Mouse (Mus musculus) kidney, adult 2 months (tissue): ENCODE data around the gene Ano2. TPM values are rescaled to one million over a fixed set of nuclear protein-coding genes. Genes with fewer than 3 reads are reported as not detected.

Experiments used
- DNase-seq: peaks from one replicate; pipeline ENCODE4 v3.0.0; 2021
- H3K27ac ChIP-seq: fragments of 200-500 bp; 2 replicates; pipeline ENCODE4 v1.5.1; 2012; ENCODE audit warnings: low read depth, low read length, control low read depth, inconsistent platforms; ENCODE audit not compliant: insufficient read depth
- H3K27me3 ChIP-seq: fragments of 200-500 bp; replicated peaks from 2 replicates; pipeline ENCODE4 v1.6.1; 2012; ENCODE audit warnings: mild to moderate bottlenecking, moderate library complexity, low read length, inconsistent platforms; ENCODE audit not compliant: control insufficient read depth, insufficient read depth
- H3K36me3 ChIP-seq: fragments of 200-500 bp; 2 replicates; pipeline ENCODE4 v1.6.1; 2012; ENCODE audit warnings: mild to moderate bottlenecking, moderate library complexity, low read length, inconsistent platforms; ENCODE audit not compliant: control insufficient read depth, insufficient read depth
- H3K4me1 ChIP-seq: fragments of 200-500 bp; 2 replicates; pipeline ENCODE4 v1.6.1; 2011; ENCODE audit warnings: low read length; ENCODE audit not compliant: control insufficient read depth, insufficient read depth
- H3K4me3 ChIP-seq: fragments of 200-500 bp; 2 replicates; pipeline ENCODE4 v1.5.1; 2011; ENCODE audit warnings: mild to moderate bottlenecking, low read depth, low read length, control low read depth; ENCODE audit not compliant: insufficient read depth
- CTCF ChIP-seq: fragments of 200-500 bp; conservative IDR thresholded peaks from 2 replicates; pipeline ENCODE4 v1.5.1; 2011; ENCODE audit warnings: low read depth, mild to moderate bottlenecking, control low read depth, low read length, moderate library complexity, mixed read lengths; ENCODE audit not compliant: insufficient read depth, insufficient read length
- POLR2A ChIP-seq: fragments of 200-500 bp; IDR thresholded peaks from one replicate; pipeline ENCODE4 v1.6.1; 2011; ENCODE audit warnings: low read depth, low read length, control low read depth
- WGBS: fragments of 180-500 bp; shearing (Covaris S2); methylation state at CpG from one replicate; pipeline ENCODE4 v1.1.7; 2018; 5-methylcytosine and 5-hydroxymethylcytosine counted together
- polyA plus RNA-seq: library from polyadenylated mRNA; depleted of rRNA; stranded (reverse); fragments of >200 nt; gene quantifications from 2 replicates; pipeline ENCODE4 v1.2.3, GENCODE M21; 2012

Ano2 gene
- polyA plus RNA-seq, 1 experiment, result 0.08 TPM

GRCm38 (mm10) chr6:125661106-125661877 lies 28.9 kb upstream of the Ano2 start:
- TF ChIP-seq POLR2A, result no peak
- peak; percentile 79 for TF ChIP-seq CTCF
- 51% methylated on average over 14 of the region's 14 CpGs for WGBS
- Histone ChIP-seq H3K4me1 (no peaks in the 10 kb centered on the region), H3K36me3 (no peaks in the 10 kb centered on the region), H3K27ac (no peak overlapping the region), H3K4me3 (no peak overlapping the region), H3K27me3 (no peaks in the 10 kb centered on the region)
- peak; percentile 54 for DNase-seq

- Histone ChIP-seq H3K36me3 (no peaks in the 10 kb centered on the region), H3K4me1 (no peaks in the 10 kb centered on the region), H3K4me3 (no peak overlapping the region), H3K27ac (no peak overlapping the region), H3K27me3 (no peaks in the 10 kb centered on the region)
- 52% methylated on average over 2 of the region's 2 CpGs for WGBS
- no peak for DNase-seq
- TF ChIP-seq POLR2A (no peak), CTCF (no peak)
Observed at GRCm38 (mm10) chr6:125663906-125664305, 26.3 kb upstream of the Ano2 start.

- 89% methylated on average over 3 of the region's 3 CpGs for WGBS
- no peaks in the 10 kb centered on the region for H3K36me3 ChIP-seq
- no peak for TF ChIP-seq CTCF
- no peak for TF ChIP-seq POLR2A
Observed at GRCm38 (mm10) chr6:125671835-125672234, 18.4 kb upstream of the Ano2 start.

DNA sequence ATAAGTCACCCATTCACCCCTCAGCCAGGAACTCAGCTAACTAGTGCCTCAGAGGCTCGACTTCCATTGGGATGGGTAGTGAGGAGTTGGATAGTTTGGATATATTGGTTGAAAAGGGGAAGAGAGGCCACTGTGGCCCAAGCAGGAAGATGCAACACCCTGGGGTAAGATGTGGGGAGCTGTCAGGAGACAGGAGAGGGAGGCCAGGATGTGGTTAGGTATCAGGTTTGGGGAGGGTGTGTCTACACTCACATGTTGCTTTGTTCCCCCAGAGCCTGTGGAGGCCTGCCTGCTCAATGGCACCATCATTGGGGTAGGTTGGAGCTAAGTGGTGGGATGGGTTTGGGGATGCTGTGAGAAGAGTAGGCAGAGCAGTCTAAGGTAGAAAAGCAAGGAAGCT lies 11.7 kb upstream of the Ano2 start:
- H3K27ac ChIP-seq, result no peak overlapping the region
- H3K27me3 ChIP-seq, result no peaks in the 10 kb centered on the region
- H3K4me1 ChIP-seq, result no peaks in the 10 kb centered on the region
- no peak for DNase-seq
- 85% methylated on average over 1 of the region's 1 CpGs for WGBS
- TF ChIP-seq CTCF (no peak), POLR2A (no peak)
- no peaks in the 10 kb centered on the region for H3K36me3 ChIP-seq
- H3K4me3 ChIP-seq, result no peak overlapping the region

More at GRCm38 (mm10) chr6:125671835-125672234, 18.4 kb upstream of the Ano2 start:
- Histone ChIP-seq H3K27me3 (no peaks in the 10 kb centered on the region), H3K4me1 (no peaks in the 10 kb centered on the region), H3K4me3 (no peak overlapping the region), H3K27ac (no peak overlapping the region)
- no peak for DNase-seq

DNA sequence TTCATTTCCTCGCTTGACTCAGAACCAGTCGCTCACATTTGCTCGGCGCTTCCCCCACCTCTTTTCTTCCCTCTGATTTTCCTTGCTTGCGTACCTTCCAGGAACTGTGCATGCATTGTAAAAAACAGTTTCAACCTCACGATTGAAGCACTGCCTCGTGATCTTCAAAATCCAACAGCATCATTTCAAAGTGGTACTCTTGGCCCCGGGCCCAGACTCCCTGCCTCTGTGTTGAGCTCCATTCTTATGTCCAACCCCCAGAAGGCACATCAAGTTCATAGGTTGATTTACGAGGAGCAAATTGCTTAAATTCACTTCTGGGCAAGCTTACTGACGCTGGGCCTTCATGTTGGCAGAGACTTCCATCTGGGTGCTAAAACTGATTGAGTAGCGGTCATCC lies 9.6 kb upstream of the Ano2 start:
- H3K4me1 ChIP-seq, result no peaks in the 10 kb centered on the region
- H3K27ac ChIP-seq, result no peak overlapping the region
- DNase-seq, result no peak
- TF ChIP-seq CTCF, result no peak
- no peak for TF ChIP-seq POLR2A
- 44% methylated on average over 11 of the region's 11 CpGs for WGBS
- H3K27me3 ChIP-seq, result no peaks in the 10 kb centered on the region
- H3K4me3 ChIP-seq, result no peak overlapping the region
- H3K36me3 ChIP-seq, result no peaks in the 10 kb centered on the region

DNA sequence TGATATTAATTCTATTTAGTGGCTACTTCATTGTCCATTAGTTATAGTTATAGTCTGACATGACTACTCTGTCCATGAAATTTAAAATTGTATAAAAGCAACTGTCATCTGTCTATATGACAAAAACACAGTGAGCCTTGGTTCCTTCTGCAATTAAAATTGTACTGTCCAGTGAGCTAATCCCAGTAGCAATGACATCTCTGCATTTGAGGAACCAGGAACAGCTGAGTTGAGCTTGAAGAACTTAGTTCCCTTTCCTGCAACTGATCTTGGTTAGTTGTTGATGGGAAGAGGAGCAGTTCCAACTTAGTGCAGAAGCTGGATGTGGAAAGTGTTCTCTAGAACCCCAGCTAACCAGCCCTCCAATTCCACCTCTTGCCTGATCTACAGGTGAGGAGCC lies 4.8 kb upstream of the Ano2 start:
- Histone ChIP-seq H3K27me3 (no peaks in the 10 kb centered on the region), H3K4me1 (no peaks in the 10 kb centered on the region), H3K4me3 (no peak overlapping the region), H3K36me3 (no peaks in the 10 kb centered on the region), H3K27ac (no peak overlapping the region)
- TF ChIP-seq POLR2A (no peak), CTCF (no peak)
- no peak for DNase-seq

GRCm38 (mm10) chr6:125687986-125688385 lies 2.2 kb upstream of the Ano2 start:
- no peak for DNase-seq
- no peaks in the 10 kb centered on the region for H3K36me3 ChIP-seq
- no peak overlapping the region for H3K4me3 ChIP-seq
- H3K27ac ChIP-seq, result no peak overlapping the region
- H3K27me3 ChIP-seq, result no peaks in the 10 kb centered on the region
- H3K4me1 ChIP-seq, result no peaks in the 10 kb centered on the region
- TF ChIP-seq POLR2A (no peak), CTCF (no peak)
- WGBS, result 49% methylated on average over 1 of the region's 1 CpGs

DNA sequence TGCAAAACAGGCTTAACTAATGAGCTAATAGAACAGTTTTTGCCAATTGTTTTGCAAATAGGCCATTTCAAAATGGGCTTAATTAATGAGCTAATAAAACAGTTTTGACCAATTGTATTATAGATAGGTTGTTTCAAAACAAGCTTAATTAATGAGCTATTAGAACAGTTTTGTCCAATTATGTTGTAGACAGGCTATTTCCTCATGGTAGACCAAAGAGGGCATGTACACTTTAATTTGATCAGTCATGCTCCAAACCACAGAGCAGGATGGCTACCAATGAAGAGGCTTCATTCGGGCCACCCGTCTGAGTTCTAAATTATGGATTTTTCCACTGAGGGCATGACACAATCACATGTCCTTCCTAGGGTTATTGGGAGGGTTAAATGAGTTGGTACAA lies 10.9 kb downstream of the Ano2 start:
- TF ChIP-seq POLR2A (no peak), CTCF (no peak)
- H3K4me1 ChIP-seq, result no peaks in the 10 kb centered on the region
- H3K27me3 ChIP-seq, result no peaks in the 10 kb centered on the region
- H3K4me3 ChIP-seq, result no peak overlapping the region
- no peak overlapping the region for H3K27ac ChIP-seq
- 86% methylated on average over 2 of the region's 2 CpGs for WGBS
- no peak for DNase-seq
- H3K36me3 ChIP-seq, result no peaks in the 10 kb centered on the region
